Mouse (Mus musculus) stomach, embryonic 15.5 days (tissue): ENCODE results near the gene Mapk8ip1. TPM values are rescaled to one million over a fixed set of nuclear protein-coding genes. Genes with fewer than 3 reads are reported as not detected.

Experiments used
- ATAC-seq: fragments of 200-750 bp; cut with Nextera tagmentation; 2 replicates; pipeline ENCODE4 v1.8.0; 2017; ENCODE audit warnings: low read depth, moderate number of reproducible peaks, moderate TSS enrichment; ENCODE audit not compliant: insufficient read depth, low FRiP score
- H3K27ac ChIP-seq: fragments of 300-500 bp; sonication (generic); 2 replicates; pipeline ENCODE4 v1.5.1; 2015; ENCODE audit warnings: mild to moderate bottlenecking, inconsistent platforms
- H3K27me3 ChIP-seq: fragments of 300-500 bp; sonication (generic); replicated peaks from 2 replicates; pipeline ENCODE4 v1.6.1; 2015; ENCODE audit warnings: inconsistent platforms
- H3K36me3 ChIP-seq: fragments of 300-500 bp; sonication (generic); 2 replicates; pipeline ENCODE4 v1.6.1; 2015; ENCODE audit warnings: inconsistent platforms
- H3K4me1 ChIP-seq: fragments of 300-500 bp; sonication (generic); 2 replicates; pipeline ENCODE4 v1.6.1; 2015; ENCODE audit warnings: inconsistent platforms
- H3K4me2 ChIP-seq: fragments of 300-500 bp; sonication (generic); 2 replicates; pipeline ENCODE4 v1.6.1; 2015; ENCODE audit warnings: mild to moderate bottlenecking, inconsistent platforms
- H3K4me3 ChIP-seq: fragments of 300-500 bp; sonication (generic); replicated peaks from 2 replicates; pipeline ENCODE4 v1.5.1; 2015; ENCODE audit warnings: inconsistent platforms
- H3K9ac ChIP-seq: fragments of 300-500 bp; sonication (generic); 2 replicates; pipeline ENCODE4 v1.6.1; 2015; ENCODE audit warnings: inconsistent platforms
- H3K9me3 ChIP-seq: fragments of 300-500 bp; sonication (generic); 2 replicates; pipeline ENCODE4 v1.6.1; 2016; ENCODE audit warnings: inconsistent platforms
- microRNA-seq: library from miRNA; unstranded; fragments of <30 nt; microRNA quantifications from one replicate; pipeline ENCODE4, GENCODE M21; 2016
- polyA plus RNA-seq: library from polyadenylated mRNA; unstranded; fragments of >200 nt; fragmentation: Nextera tagmentation; extraction: Ambion mirVana; gene quantifications from 2 replicates; pipeline ENCODE4 v1.2.1, GENCODE M21; 2015

Mapk8ip1 gene
- polyA plus RNA-seq, 1 experiment from 2014 or later = 23.4 TPM

DNA sequence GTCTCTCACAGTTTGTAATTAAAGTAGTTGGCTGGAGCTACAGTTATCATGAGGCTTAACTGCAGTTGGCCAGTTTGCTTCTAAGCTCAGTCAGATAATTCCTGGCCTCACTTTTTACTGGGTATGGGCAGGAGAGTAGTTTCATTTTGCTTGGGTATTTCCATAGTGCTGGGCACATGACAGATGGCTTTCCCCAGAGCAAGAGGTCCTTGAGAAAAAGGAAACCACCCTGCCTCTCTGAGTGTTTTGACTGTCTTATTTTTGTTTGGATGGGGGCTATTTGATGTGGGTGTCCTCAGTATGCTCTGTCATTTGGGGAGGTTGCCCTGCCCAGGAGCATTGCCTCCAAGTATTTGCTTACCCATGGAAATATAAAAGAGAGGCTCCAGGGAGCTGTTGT, 58.6 kb downstream of the Mapk8ip1 start:
- no peak for ATAC-seq
- Histone ChIP-seq H3K27ac (no peak overlapping the region), H3K36me3 (0 out of 2 replicates have a peak, but pooled peaks cover 4% of the 10 kb centered on the region), H3K9ac (no peak overlapping the region), H3K4me2 (no peak overlapping the region), H3K4me1 (no peaks in the 10 kb centered on the region), H3K4me3 (no peak overlapping the region), H3K27me3 (no peaks in the 10 kb centered on the region), H3K9me3 (no peaks in the 10 kb centered on the region)

Small RNA genes lying within 50 kb of the gene (microRNA-seq; reads per million reads assigned to microRNA genes)
- not detected for gene Mir7000

Other genes starting within 250 kb of the Mapk8ip1 start
- gene Pex16, start 26.6 kb downstream of the Mapk8ip1 start, polyA plus RNA-seq = 28.0 and 28.6 TPM in 2 replicates
- gene Large2, start 26.4 kb downstream of the Mapk8ip1 start, polyA plus RNA-seq = 13.4 and 13.9 TPM in 2 replicates
- 3.4 and 4.0 TPM in 2 replicates for gene 1700029I15Rik, start 18.7 kb downstream of the Mapk8ip1 start, polyA plus RNA-seq
- 19.2 and 23.6 TPM in 2 replicates for gene Cry2, start 32.8 kb upstream of the Mapk8ip1 start, polyA plus RNA-seq
- gene Slc35c1, start 59.3 kb upstream of the Mapk8ip1 start, polyA plus RNA-seq = 27.1 and 31.0 TPM in 2 replicates
- gene Chst1, start 198.4 kb upstream of the Mapk8ip1 start, polyA plus RNA-seq = 5.6 and 6.1 TPM in 2 replicates